Mouse (Mus musculus) heart, adult 2 months (tissue): ENCODE measurements around the gene Lsg1.

ENCODE experiments used
- CTCF ChIP-seq: fragments of 200-600 bp; IDR thresholded peaks from 2 replicates; pipeline ENCODE4 v1.8.1; 2022; ENCODE audit warnings: antibody characterized with exemption, mild to moderate bottlenecking, moderate library complexity
- EP300 ChIP-seq: fragments of 200-500 bp; IDR thresholded peaks from 2 replicates; pipeline ENCODE4 v1.6.1; 2011; ENCODE audit warnings: low read depth, low read length, control low read depth; ENCODE audit not compliant: insufficient read depth
- POLR2A ChIP-seq: fragments of 200-500 bp; IDR thresholded peaks from 2 replicates; pipeline ENCODE4 v1.6.1; 2011; ENCODE audit warnings: mild to moderate bottlenecking, low read depth, low read length, control low read depth; ENCODE audit not compliant: insufficient read depth

DNA sequence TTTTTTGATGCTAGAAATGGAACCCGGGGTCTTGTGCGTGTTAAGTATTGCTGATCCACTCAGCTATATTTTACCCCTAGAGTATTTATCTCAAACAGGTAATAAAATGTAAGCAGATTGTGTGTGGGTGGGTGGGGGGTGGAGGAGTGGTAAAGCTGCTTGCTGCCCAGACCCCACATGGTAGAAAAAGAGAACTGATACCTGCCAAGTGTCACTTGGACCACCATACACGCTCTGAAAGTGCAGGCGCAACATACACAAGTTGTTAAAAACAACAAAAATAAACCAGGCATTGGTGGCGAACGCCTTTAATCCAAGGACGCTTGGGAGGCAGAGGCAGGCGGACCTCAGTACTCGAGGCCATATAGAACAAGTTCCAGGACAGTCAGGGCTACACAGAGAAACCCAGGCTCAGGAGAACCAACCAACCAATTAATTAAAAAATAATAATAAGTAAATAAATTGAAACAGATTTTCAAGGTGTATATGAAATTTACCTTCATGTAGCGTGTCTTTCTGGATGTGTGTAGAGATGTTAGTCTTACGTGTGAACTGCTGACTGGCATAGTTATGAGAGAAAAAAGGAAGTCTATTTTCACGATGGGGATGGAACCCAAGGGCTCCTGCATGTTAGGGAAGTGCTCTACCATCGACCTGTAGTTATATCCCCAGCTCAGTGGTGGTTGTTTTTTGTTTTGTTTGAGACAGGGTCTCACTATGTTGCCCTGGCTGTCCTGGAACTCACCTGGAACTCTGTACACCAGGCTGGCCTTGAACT lies 75.6 kb downstream of the Lsg1 start:
- TF ChIP-seq CTCF = no peak
- no peak for TF ChIP-seq POLR2A
- no peak for TF ChIP-seq EP300
